Comparison of ENCODE assay signal across 19 mouse cellular contexts in genomic region chr11:94032084-94032483, GRCm38 (mm10). TPM values are rescaled to one million over a fixed set of nuclear protein-coding genes. Genes with fewer than 3 reads are reported as not detected.
DNase-seq lines count a peak whose midpoint lies in the region; ATAC-seq lines count a peak whose summit lies in the region.
"Had no signal": no experiment of that assay in that cellular context is flagged by ENCODE, and none has a peak within 500 bp of the region (broad histone marks: within the 10 kb centered on the region; RNA-seq: fewer than 3 reads in every experiment).

No protein-coding gene starts in this region.

- no peak overlapping the region for H3K9ac ChIP-seq in liver, embryonic 13.5 days
- no peak overlapping the region for H3K9ac ChIP-seq in liver, embryonic 15.5 days
- no peak overlapping the region for H3K9ac ChIP-seq in liver, embryonic 12.5 days

- no peak overlapping the region for H3K27ac ChIP-seq in liver, embryonic 13.5 days
- H3K27ac ChIP-seq in liver, embryonic 15.5 days (replicated peaks): no peak overlapping the region
- no peak overlapping the region for H3K27ac ChIP-seq in liver, embryonic 12.5 days

- peaks cover 20% of the 10 kb centered on the region for H3K4me1 ChIP-seq in liver, embryonic 13.5 days (replicated peaks)
- peaks cover 18% of the 10 kb centered on the region for H3K4me1 ChIP-seq in liver, embryonic 15.5 days (replicated peaks)
- peaks cover 27% of the 10 kb centered on the region for H3K4me1 ChIP-seq in liver, embryonic 12.5 days

- 0 out of 2 replicates have a peak, but pooled peaks have one; percentile 55 for ATAC-seq in liver, embryonic 13.5 days (ENCODE audit: low read depth)
- peak; percentile 54; the same call in 1 of the 2 replicates for ATAC-seq in liver, embryonic 15.5 days (ENCODE audit: insufficient read depth)
- no peak for ATAC-seq in liver, embryonic 12.5 days
- ATAC-seq: activated CD4-positive, CD25-positive, alpha-beta regulatory T cell, adult 4 months; CD4-positive, CD25-positive, alpha-beta regulatory T cell, adult 4 months; Patski had no signal

- no peak overlapping the region for H3K4me2 ChIP-seq in liver, embryonic 13.5 days
- H3K4me2 ChIP-seq in liver, embryonic 15.5 days: no peak overlapping the region
- no peak overlapping the region for H3K4me2 ChIP-seq in liver, embryonic 12.5 days

- no peaks in the 10 kb centered on the region for H3K36me3 ChIP-seq in liver, embryonic 13.5 days
- H3K36me3 ChIP-seq in liver, embryonic 15.5 days (replicated peaks): no peaks in the 10 kb centered on the region
- H3K36me3 ChIP-seq in liver, embryonic 12.5 days: peaks cover 2% of the 10 kb centered on the region; the same call in 1 of the 2 replicates

- DNase-seq in liver, embryonic 13.5 days: no peak
- DNase-seq in liver: no peak
- DNase-seq: adrenal gland, adult 2 months; adrenal gland, adult 8-10 months; adrenal gland, postnatal 10 days; adrenal gland, postnatal 14 days; adrenal gland, postnatal 25 days; adrenal gland, postnatal 36 days; B cell, adult 2 months; cerebellum, adult 11 months; cerebellum, adult 11-12 months; cerebellum, adult 18-20 months had no signal

- H3K4me3 ChIP-seq in liver, embryonic 13.5 days (replicated peaks): no peak overlapping the region
- H3K4me3 ChIP-seq in liver, embryonic 15.5 days (replicated peaks): no peak overlapping the region
- H3K4me3 ChIP-seq in liver, embryonic 12.5 days: no peak overlapping the region

- WGBS in liver, embryonic 13.5 days (ENCODE audit: insufficient replicate concordance): 50% methylated on average over 4 of the region's 4 CpGs
- WGBS in liver, embryonic 15.5 days (ENCODE audit: insufficient replicate concordance): 38% methylated on average over 4 of the region's 4 CpGs
- 57% methylated on average over 4 of the region's 4 CpGs for WGBS in liver, embryonic 12.5 days (ENCODE audit: insufficient replicate concordance)

- H3K27me3 ChIP-seq in liver, embryonic 13.5 days: no peaks in the 10 kb centered on the region
- H3K27me3 ChIP-seq in liver, embryonic 15.5 days: no peaks in the 10 kb centered on the region
- H3K27me3 ChIP-seq in liver, embryonic 12.5 days (replicated peaks): no peaks in the 10 kb centered on the region
- H3K27me3 ChIP-seq: CH12.LX, Patski had no signal

- no peaks in the 10 kb centered on the region for H3K9me3 ChIP-seq in liver, embryonic 13.5 days (replicated peaks)
- no peaks in the 10 kb centered on the region for H3K9me3 ChIP-seq in liver, embryonic 15.5 days (replicated peaks)
- H3K9me3 ChIP-seq in liver, embryonic 12.5 days (replicated peaks): no peaks in the 10 kb centered on the region
- H3K9me3 ChIP-seq: G1E had no signal

RNA-seq across cellular contexts. Expression of gene Spag9, which starts 36.2 kb away (rescaled TPM):
- 9.1 and 10.0 TPM in 2 replicates for polyA plus RNA-seq in liver, embryonic 13.5 days (2015; fragmentation: Nextera tagmentation; extraction: Ambion mirVana)
- polyA plus RNA-seq in liver, embryonic 15.5 days (2015; fragmentation: Nextera tagmentation; extraction: Ambion mirVana): 9.2 and 10.4 TPM in 2 replicates
- polyA plus RNA-seq in liver, embryonic 12.5 days (2016; fragmentation: Nextera tagmentation; extraction: Ambion mirVana): 18.0 and 19.6 TPM in 2 replicates
